Mouse (Mus musculus): ENCODE measurements around the gene Slco1a1.
"Not testable (repeated sequence)": the region's sequence is repeated elsewhere in the genome, so short reads cannot be mapped to it uniquely, and the experiment has no call there.

Gene Slco1a1

GRCm38 (mm10) chr6:141946862-141947261 lies at the start of gene Slco1a1:
Gene Slco1a1, minus strand, starts transcription at chr6:141946962.
- no peak for DNase-seq

DNA sequence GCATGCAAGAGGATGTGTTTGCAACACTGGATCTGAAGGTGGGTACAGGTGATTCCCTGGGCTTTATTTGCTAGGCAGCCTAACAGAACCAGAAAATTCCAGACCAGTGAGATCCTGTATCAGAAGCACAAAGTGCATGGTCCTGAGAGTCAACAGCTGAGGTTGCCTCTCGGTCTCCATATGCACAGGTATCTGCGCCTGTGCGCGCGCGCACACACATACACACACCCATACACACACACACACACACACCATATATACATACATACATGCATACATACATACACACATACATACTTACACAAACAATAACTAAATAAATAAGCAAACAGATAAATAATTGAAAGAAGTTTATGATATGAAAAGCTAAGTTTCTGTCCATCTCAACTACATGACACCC lies 40.0 kb upstream of the Slco1a1 start:
- DNase-seq, result no peak

DNA sequence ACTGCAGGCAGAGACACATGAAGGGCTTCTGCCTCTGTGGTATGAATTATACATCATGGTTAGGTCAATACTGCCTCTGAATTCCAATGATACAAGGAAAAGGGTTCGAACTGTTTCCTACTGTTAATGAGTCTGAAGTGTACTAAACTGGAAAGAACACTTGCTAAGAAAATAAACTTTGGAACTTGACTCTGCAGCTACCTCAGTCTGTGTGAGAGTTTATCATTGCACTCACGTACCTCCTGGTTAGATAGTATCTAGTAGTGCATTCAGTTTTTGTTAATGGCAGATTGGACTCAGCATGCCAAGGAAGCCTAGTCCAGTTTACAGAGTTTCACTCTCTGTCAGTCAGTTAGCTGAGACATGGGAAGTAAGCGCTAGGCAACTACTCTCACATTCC lies 37.9 kb upstream of the Slco1a1 start:
- DNase-seq, result no peak

DNA sequence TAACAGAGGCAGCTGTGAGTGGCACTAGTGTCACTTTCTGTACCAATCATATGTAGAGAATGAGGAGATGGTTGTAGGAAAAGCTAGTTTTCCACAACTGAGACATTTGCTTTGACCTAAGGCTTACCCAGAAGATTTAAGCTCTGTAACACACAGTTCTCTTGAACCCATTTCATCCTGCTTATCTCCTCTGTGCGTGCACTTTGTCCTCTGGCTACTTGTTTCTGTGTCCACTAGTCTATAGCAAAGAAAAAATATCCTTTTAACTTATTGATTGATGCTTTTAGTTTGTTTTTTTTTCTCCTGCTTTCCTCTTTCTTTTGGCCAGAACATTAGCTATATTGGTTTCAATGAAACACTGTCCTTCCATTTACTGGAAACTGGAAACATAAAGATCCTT lies 15.7 kb upstream of the Slco1a1 start:
- no peak for DNase-seq

DNA sequence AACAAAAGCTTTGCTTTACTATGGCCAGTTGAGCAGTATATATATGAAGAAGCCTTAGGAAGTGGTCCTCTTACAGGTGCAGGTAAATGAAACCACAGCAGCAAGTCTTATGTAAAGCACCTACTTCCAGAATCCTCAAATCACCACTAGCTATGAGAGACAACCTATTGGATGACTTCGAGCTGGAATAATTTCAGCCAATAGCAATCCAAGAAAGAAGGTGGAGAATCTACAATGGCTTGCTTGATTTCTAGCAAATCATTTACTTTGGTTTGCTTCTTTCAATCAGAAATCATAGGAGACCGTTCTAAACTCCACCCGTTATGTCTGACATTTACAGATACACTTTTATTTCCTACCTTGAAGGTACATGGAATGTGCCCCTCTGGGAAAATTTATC lies 15.1 kb upstream of the Slco1a1 start:
- DNase-seq, result no peak

DNA sequence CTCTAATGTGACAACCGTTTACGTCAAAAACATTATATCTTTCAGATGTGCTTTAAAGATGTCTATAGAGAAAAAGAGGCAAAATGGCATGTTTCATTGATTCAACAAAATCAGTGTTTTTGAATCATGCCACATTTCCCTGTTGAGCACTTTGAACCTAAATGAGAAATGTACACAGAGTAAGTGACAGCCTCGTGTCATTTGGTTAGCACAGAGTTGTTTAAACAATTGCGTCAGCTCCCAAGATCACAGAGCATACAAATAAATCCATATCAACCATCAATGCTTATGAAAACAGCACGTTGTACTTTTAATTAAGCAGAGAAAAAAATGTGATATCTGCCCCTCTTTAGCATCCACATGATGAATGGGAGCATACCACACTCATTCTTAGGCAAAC lies 13.7 kb upstream of the Slco1a1 start:
- DNase-seq, result no peak

- DNase-seq, result no peak
Observed at GRCm38 (mm10) chr6:141940451-141940850, 6.3 kb downstream of the Slco1a1 start.

- no peak for DNase-seq
Observed at GRCm38 (mm10) chr6:141898197-141898596, 48.6 kb downstream of the Slco1a1 start.

GRCm38 (mm10) chr6:141889723-141890122 lies 57.0 kb downstream of the Slco1a1 start:
- no peak for DNase-seq

GRCm38 (mm10) chr6:141888248-141888647 lies 58.5 kb downstream of the Slco1a1 start:
- no peak for DNase-seq

- no peak for DNase-seq
Observed at GRCm38 (mm10) chr6:141882581-141882980, 64.2 kb downstream of the Slco1a1 start.

DNA sequence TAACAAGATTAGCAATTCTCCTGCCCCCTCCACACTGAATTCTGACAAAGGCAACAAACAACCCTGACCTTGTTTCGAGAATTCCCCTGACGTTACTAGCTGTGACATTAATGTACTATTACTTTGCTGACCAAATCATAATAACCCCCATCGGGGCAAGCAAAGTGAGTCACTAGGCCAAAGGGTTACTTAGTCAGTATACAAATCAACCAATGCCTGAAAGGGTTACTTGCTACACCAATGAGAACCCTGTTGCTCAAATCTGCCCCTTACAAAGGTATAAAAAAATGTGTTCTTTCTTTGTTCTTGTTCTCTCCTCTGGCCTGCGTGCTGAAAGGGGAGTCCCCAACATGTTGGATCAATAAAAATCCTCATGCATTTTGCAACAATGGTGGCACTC lies 71.0 kb downstream of the Slco1a1 start:
- not testable (repeated sequence) for DNase-seq

GRCm38 (mm10) chr6:141871711-141872110 lies 75.1 kb downstream of the Slco1a1 start:
- DNase-seq, result no peak

- no peak for DNase-seq
Observed at GRCm38 (mm10) chr6:141868735-141869134, 78.0 kb downstream of the Slco1a1 start.

GRCm38 (mm10) chr6:141866026-141866425 lies 80.7 kb downstream of the Slco1a1 start:
- no peak for DNase-seq

GRCm38 (mm10) chr6:141857735-141858531 lies 88.8 kb downstream of the Slco1a1 start:
- peak; percentile 25 for DNase-seq

All from retina, postnatal 1 day (tissue).